Mouse (Mus musculus) mesoderm, embryonic 11.5 days (tissue): ENCODE data around the gene Gm10282.

ENCODE experiments used
- DNase-seq: peaks from one replicate; pipeline ENCODE4 v3.0.0-alpha.2; 2012; ENCODE audit warnings: low read depth, low spot score

Gm10282 gene

DNA sequence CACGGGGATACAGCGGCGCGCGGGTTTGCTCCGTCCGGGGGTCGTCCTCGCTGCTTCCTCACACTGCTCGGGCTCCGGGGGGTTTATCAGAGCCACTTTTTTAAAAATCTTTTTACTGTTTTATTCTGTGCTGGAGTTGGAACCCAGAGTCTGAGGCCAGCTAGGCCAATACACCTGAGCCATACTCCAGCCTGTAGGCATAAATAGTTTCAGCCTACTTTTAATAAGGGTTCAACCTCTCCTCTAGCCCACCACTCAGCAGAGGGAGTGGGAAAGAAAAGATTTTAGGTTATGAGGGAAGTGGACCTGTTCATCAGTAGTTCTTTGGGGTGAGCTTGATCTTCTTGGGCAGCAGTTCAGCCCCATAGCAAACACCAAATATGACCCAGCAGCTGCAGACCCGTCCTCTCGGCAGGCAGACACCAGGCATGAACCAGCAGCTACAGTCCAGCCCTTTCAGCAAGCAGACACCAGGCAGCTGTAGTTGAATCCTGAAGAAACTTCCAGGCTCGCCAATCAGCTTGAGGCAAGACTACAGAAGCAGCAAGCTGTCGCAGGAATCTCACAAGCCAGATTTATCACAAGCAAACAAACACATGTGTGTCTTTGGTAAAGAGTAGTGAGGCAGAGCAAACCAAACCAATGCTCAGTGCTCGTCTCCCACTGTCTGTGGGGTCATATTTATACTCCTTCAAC, at the start of gene Gm10282:
Gene Gm10282, minus strand, starts transcription at position 51 of the 696 bp plus-strand sequence.
- DNase-seq, result no peak

DNA sequence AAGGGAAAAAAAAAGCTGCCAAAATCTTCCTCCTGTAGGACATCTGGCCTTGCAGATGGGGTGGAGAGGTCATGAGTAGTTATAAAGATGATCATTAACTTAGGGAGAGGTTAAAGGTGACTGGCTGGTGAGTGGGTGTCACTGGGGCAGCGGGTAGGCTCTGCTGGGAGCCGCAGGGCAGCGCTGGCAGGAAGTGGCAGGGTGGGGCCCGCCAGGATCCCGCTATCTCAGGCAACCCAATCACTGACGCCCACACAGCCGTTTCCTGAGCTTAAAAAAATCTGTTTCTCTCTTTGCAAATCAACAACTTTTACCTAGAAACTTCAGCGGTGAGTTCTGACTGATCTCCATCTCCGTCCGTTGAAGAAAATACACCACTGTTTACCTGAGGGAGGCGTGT, 49.2 kb upstream of the Gm10282 start:
- DNase-seq, result no peak

DNA sequence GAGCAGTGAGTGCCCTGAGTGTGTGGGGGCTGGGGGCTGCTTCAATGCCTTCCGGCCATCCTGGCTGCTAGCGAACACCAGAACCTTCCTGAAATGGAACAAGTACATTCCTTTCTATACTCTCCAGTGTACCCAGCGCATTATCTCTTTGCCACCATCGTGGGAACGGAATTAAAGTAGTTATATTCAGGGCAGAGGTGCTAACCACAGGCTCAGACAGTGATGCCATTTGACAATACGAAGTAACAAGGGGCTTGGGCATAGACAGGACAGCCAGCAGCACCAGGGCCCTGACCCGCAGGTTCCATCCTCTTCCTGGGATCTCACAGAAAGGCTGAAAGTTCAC, 48.6 kb upstream of the Gm10282 start:
- DNase-seq, result no peak

DNA sequence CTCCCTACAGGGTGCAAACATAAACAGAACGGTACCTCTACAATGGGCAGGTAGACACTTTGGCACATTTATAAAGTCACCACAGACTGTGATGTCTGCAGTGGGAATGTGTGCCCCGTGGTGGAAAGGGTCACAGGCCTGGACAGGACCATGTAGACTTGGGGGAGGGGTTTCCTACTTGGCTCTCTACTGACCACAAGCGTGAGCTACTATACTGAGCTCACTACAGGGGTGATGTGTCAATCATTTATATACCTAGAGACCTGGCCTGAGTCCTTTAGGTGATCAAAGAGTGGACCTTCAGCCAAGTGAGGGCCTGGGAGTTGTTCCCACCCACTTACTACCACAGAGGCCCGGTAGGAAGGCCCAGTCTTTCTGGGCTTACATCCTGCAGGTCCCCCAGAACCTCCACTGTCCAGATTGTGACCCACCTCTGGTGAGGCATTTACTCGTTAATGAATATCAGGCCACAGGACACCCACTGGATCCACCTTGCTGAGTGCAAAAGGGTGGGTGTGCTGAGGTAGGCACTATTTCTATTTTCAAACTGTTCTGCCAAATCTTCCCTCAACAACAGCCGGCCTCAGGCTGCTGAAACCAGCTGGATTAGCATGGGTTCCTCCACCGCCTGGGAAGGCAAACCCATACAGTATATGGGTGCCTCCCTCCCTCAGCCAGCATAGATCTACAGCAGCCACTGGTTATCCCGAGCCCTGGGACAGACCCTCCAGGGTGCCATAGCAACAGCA, 48.1 kb upstream of the Gm10282 start:
- DNase-seq, result no peak

DNA sequence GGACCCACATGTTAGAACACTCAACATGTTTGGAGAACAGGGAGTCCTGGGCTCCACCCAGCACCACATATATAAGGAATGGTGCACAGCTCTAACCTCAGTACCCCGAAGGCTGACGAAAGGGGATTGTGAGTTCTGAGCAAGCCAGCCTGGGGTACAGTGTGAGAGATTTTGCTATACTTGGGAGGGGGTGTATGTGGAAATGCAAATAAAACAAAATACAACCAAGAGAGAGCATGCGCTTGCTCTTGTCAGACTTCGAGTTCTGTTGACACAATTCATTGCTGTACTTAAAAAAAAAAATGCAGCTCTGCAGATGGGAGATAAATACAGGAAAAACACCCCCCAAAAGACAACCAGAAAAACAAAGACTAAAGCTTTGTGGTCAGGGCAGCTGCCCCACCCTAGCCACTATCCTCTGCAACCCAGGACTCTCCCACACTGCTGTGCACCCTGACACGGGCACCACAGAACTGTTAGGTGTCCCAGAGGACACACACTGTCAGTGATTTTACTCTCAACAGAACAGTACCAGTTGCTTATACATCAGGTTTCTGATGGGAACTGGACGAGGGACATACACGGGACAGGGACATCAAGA, 46.4 kb upstream of the Gm10282 start:
- DNase-seq, result no peak

DNA sequence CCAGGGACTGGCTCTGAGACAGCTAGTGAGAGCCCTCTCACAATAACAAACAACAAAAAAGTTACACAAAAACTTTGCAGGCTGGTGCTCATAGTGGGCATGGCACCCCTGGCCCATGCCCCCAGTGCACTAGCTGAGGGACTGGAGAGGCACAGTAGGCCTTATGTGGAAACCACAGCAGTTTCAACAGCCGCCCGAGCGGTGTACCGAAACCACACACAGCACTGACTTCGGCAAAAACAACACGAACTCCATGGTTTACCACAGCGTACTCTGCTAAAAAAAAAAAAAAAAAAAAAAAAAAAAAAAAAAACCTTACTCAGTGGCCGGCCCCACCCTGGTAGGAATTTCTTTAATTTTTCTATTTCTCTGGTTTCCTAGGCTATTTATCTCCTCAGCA, 45.7 kb upstream of the Gm10282 start:
- no peak for DNase-seq

DNA sequence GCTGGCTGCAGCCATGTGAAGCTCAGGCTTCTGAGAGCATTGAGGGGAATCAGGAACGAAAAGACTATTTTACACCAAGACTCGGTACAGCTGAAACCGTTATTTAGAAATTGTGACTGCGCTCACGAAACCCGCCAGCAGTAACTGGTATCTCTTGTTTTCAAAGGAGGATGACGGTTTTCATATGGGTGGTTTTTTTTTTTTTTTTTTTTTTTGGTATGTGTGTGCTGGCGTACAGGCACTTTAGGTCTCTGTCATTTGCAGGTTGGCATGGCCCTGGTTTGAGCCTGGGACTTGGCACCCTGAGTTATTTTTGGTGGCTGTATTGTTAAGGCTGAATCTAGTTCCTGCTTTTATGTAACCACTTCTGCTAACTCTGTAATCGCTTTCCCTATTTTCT, 44.8 kb upstream of the Gm10282 start:
- no peak for DNase-seq

DNA sequence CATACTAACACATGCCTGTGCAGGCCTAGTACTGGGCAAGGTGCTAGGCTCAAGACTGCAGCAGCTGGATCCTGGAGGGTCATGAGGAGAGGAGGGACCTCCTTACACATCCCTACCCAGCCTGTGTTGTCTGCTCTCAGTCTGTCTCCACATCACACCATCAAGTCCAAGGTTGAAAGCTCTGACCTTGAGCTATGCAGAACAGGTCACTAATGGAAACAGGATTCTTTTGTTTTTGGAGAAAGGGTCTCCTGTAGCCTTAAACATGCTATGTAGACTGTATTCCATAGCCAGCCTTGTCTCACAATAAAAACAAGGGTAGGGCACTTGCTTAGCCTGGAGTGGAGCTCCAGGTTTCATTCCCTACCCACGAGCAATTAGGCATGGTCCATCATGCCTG, 43.9 kb upstream of the Gm10282 start:
- no peak for DNase-seq

DNA sequence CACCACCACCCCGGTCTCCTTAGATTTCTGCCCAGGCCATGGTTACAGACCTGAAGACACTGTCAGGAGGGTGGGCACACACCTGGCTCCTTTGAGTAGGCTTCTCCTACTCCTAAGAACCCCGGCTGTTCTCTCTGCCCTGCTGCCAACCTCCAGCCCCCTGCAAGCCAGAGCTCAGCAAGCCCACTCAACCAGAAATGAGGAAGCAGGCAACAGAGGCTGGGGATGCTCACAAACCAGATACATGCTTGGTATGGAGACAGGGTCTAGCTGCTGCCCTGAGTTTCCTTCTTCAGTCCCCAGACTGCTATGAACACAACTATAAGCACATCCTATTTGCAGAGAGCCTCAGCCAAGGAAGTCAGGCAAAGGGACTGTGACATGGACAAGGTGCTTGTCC, 43.1 kb upstream of the Gm10282 start:
- no peak for DNase-seq

DNA sequence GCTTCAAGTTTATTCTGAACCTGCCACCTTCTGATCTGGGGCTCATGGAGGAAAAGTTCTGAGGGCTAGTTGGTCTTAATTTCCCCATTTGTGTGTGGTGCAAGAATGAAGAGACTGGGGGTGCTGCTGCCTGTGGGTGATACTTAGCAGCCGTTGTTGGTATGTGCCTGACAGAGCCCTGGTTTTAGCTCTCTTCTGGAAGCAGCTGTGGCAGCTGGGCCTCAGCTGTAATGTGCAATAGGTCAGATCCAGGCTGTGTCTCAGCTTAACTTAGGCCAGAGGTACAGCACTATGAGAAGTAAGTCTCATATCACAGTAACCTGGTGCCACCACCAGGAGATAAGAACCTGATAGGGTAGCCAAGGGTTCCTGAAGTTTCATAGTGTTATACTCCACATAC, 42.5 kb upstream of the Gm10282 start:
- no peak for DNase-seq

DNA sequence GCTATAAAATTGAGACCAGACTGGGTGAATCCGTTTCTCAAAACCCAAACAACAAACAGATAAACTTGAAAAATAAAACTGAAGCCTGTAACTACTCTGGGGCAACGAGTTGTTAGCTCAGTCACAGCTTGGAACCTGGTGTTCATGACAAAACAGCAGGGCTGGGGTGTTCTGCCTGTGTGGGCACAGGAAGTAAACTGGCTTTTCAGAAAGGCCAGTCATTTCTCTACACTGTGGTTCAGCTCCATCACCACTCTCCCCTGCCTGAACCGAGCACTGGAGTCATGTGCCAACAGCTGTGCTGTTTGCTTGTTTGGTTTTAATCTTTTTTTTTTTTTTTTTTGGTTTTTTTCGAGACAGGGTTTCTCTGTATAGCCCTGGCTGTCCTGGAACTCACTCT, 38.7 kb upstream of the Gm10282 start:
- DNase-seq, result no peak

DNA sequence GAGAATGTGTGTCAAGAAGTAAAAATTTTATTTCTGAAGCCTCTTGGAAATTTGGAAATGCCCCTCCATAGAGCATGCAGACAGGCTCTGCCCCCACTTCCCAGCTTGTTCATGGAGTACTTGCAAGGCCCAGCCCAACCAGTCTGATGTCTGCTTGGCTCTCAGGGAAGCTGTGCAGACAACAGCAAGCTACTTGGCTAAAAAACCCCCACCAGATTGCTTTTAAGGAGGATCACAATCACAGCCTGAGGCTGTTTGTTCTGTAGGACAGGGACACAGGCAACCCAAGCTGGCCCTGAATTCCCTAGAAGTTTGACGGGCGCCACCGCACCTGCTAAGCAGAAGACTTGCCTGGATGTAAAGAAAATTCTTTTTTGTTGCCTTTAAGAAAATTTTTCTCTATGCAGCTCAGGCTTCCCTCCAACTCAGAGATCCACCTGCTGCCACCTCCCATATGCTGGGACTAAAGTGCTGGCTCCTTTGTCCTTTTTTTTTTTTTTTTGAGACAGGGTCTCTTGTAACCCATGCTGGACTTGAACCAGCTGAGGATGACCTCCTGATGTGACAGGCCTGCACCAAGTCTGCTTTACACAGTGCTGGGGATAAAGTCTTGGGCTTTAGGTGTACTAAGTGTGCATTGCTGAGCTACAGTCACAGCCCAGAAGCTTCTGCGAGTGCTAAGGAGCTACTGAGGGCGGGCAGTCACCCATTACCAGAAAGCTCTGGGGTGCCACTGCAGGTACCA, 37.7 kb upstream of the Gm10282 start:
- no peak for DNase-seq

DNA sequence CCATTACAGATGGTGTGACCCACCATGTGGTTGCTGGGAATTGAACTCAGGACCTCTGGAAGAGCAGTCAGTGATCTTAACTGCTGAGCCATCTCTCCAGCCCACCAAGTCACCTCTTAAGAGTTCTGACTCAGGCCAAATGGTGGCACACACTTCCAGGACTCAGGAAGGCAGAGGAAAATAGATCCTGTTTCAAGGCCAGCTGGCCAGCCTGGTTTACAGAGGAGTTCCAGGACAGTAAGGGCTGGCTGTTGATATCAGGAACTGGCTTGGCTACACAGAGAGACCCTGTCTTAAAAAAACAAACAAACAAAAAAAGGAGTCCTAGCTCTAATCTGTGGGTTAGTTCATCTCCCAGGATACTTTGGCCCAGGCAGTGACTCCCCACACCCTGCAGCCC, 32.0 kb upstream of the Gm10282 start:
- DNase-seq, result no peak

DNA sequence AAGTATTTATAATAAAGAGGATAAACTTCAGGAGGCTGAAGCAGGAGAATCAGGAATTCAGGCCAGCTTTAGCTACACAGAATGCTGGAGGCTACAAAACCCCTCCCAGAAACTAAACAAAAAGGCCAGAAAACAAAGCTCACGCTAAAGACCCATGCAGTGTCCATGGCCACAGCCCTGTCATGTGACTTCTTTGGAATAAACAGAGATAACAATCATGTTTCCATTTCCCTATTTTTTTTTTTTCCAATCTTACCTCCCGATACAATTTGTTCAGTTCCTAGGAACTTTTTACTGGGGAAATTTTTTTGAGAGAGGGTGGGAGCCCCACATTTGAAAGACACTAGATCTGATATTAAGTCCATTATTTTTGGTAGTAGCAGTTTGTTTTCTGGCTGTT, 31.2 kb upstream of the Gm10282 start:
- no peak for DNase-seq

DNA sequence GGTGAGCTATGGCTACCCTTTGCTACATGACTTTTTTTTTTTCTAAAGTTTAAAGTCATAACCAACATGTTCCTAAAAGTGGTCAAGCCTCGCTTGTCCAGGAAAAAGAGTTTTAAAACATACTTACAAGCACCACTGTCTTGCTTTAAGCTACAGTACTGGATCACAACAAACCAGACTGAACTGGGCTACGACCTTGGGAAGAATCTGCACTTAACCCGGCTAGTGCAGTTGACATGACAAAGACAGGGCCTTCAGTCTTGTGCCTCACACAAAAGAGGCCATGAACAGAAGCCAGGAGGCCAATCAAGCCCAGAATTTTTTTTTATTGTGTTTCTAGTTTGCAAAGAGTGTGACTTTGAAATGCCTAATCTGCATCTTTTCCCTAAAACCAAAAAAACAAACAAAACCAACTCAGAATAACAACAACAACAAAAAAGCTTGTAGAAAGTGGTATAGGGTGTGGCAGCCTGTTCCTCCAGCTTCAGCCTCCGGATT, 29.1 kb upstream of the Gm10282 start:
- DNase-seq, result no peak

DNA sequence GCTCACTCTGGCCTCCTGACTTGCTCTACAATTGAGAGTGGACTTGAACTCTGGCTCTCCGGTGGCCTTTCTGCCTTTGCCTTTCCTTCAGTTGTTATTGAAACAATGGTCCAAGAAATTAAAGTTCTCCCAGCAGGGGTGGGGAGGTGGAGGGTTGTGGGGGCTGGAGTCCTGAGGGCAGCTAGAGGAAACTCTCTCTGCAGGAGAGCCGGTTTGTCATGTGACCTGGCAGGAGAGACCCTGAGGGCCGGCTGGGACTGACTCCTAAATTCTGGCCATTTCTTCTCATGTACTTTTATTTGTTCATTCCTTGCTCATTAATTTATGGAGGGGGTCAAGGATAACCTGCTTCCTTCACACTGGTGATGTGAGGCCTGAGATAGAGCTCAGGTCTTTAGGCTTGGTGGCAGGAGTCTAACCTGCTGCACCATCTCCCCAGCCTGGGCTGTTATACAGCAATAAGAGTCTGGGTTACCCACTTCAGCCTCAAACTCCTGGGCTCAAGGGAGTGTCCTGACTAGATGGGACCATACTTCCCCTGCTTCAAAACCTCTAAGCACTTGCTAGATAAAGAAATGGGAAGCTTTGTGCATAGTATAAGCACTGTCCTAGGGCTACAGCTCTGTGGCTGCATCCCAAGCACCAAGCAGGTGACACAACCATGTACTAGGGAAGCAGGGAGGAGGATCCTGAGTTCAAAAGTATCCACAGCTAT, 28.5 kb upstream of the Gm10282 start:
- no peak for DNase-seq

DNA sequence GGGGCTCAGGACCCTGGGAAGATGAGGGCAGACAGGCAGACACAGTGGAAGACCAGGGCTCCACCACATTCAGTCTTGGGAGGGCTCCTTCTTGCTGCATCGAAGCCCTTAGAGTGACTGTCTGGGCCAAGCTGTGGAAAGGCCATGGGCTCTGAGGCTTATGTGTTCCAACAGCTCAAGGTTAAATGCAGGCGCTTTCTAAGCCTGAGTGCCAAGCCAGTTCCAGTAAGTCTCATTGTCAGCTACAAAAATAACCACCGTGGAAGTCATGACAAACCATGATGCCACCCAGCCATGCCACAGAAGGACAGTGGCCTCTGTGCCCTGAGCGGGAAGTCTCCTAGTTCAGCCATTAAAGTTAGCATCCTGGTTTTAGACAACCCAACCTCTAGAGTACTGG, 26.6 kb upstream of the Gm10282 start:
- no peak for DNase-seq

DNA sequence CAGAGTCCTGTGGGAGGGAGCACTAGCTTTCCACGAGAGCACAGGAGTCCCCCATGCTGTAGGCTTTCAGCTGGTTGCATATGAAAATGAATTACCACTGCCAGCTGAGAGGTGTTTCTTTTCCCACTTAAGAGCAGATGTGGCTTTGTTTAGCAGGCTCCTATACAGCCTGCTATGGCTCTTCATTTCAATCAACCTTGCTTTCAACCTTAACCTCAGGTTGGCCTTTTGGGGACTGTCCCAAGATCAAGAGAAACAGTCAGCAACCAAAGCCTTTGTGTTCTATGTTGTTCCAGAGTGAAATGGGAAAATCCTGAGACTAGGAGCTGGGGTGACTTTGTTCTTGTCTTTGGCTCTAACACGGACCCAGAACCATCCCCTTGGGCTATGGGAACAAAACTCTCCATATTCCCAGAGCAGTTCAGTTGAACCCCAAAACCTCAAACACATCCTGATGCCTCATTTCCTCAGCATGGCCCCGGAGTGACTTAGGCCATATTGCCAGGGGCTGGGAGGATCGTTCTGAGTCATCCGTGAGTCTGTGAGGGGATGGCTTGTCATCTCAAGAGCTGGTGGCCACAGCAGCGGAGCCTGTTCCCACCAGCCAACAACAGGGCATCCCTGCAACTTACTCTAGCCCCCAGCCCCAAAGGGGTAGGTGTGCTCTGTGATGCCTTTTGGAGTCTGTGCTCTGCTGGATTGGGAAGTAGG, 25.9 kb upstream of the Gm10282 start:
- no peak for DNase-seq

DNA sequence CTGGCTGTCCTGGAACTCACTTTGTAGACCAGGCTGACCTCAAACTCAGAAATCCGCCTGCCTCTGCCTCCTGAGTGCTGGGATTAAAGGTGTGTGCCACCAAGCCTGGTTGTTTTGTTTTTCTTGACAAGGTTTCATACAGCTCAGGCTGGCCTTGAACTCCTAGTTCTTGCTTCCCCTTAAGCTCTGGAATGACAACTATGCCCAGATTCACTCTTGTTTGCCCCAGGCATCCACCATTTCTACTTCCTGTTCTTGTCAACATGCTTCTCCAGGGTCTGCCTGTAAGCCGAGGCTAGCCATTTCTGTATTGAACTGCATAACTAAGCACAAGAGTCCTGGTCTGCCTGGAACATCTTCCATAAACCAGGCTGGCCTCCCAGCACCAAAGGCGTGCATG, 24.1 kb upstream of the Gm10282 start:
- no peak for DNase-seq

DNA sequence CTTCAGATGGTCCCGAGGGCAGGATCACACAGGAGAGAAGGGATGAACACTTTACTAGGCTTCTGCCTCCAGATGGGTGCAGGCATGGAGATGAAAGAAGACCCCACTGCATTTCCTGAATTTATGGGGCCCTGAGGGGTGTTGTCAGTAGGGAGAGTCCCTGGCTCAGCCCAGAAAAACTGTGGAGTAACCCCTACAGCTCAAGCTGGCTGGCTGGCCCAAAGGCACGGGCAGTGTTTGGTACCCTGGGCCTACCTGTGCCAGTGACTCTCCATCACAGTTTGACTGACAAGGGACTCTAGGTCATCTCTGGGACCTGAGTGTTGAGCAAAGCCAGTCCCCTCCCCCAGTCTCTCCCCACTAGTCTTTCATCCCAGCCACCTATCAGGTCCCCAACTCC, 19.6 kb upstream of the Gm10282 start:
- DNase-seq, result no peak
